Mouse (Mus musculus) heart, adult 2 months (tissue): ENCODE data around the gene Mlf2.
"Not testable (repeated sequence)": the region's sequence is repeated elsewhere in the genome, so short reads cannot be mapped to it uniquely, and the experiment has no call there.

ENCODE experiments used
- CTCF ChIP-seq: fragments of 200-600 bp; IDR thresholded peaks from 2 replicates; pipeline ENCODE4 v1.8.1; 2022; ENCODE audit warnings: antibody characterized with exemption, mild to moderate bottlenecking, moderate library complexity
- POLR2A ChIP-seq: fragments of 200-500 bp; IDR thresholded peaks from 2 replicates; pipeline ENCODE4 v1.6.1; 2011; ENCODE audit warnings: mild to moderate bottlenecking, low read depth, low read length, control low read depth; ENCODE audit not compliant: insufficient read depth

DNA sequence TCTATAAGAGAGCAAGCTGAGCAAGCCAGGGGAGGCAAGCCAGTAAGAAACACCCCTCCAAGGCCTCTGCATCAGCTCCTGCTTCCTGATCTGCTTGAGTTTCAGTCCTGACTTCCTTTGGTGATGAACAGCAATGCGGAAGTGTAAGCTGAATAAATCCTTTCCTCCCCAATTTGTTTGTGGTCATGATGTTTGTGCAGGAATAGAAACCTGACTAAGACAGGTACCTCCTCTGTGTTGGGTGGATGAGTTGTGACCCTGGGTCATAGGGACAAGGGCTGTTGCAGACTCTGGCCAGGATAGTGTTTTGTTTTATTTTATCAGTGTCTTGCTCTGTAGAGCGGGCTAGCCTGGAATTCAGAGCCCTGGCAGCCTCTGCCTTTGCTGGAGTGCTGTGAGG, 37.1 kb upstream of the Mlf2 start:
- not testable (repeated sequence) for TF ChIP-seq CTCF, POLR2A
